Mouse (Mus musculus) midbrain, embryonic 11.5 days (tissue): ENCODE measurements around the gene Trmu. TPM values are rescaled to one million over a fixed set of nuclear protein-coding genes. Genes with fewer than 3 reads are reported as not detected.
"Not testable (repeated sequence)": the region's sequence is repeated elsewhere in the genome, so short reads cannot be mapped to it uniquely, and the experiment has no call there.

Experiments used
- ATAC-seq: fragments of 200-750 bp; cut with Nextera tagmentation; 2 replicates; pipeline ENCODE4 v1.8.0; 2017; ENCODE audit warnings: moderate TSS enrichment, moderate library complexity; ENCODE audit not compliant: low FRiP score
- DNase-seq: peaks from one replicate; pipeline ENCODE4 v3.0.0; 2015; ENCODE audit warnings: low spot score; ENCODE audit errors: missing footprints
- H3K27ac ChIP-seq: fragments of 300-500 bp; sonication (generic); 2 replicates; pipeline ENCODE4 v1.5.1; 2014; ENCODE audit warnings: low read depth, low read length
- H3K27me3 ChIP-seq: fragments of 300-500 bp; sonication (generic); 2 replicates; pipeline ENCODE4 v1.6.1; 2014; ENCODE audit warnings: mild to moderate bottlenecking, low read length, moderate library complexity, mixed read lengths; ENCODE audit not compliant: control insufficient read depth, insufficient read depth
- H3K36me3 ChIP-seq: fragments of 300-500 bp; sonication (generic); 2 replicates; pipeline ENCODE4 v1.6.1; 2014; ENCODE audit warnings: mild to moderate bottlenecking, low read length, moderate library complexity, mixed read lengths; ENCODE audit not compliant: control insufficient read depth, insufficient read depth
- H3K4me1 ChIP-seq: fragments of 300-500 bp; sonication (generic); 2 replicates; pipeline ENCODE4 v1.6.1; 2014; ENCODE audit warnings: low read length; ENCODE audit not compliant: control insufficient read depth, insufficient read depth
- H3K4me2 ChIP-seq: fragments of 300-500 bp; sonication (generic); 2 replicates; pipeline ENCODE4 v1.6.1; 2014; ENCODE audit warnings: mild to moderate bottlenecking, moderate library complexity
- H3K4me3 ChIP-seq: fragments of 300-500 bp; sonication (generic); 2 replicates; pipeline ENCODE4 v1.5.1; 2014; ENCODE audit warnings: low read depth, low read length
- H3K9ac ChIP-seq: fragments of 300-500 bp; sonication (generic); 2 replicates; pipeline ENCODE4 v1.6.1; 2014; ENCODE audit warnings: low read length
- H3K9me3 ChIP-seq: fragments of 300-500 bp; sonication (generic); 2 replicates; pipeline ENCODE4 v1.6.1; 2016; ENCODE audit warnings: low read length; ENCODE audit not compliant: control insufficient read depth
- WGBS: fragments of 180-500 bp; shearing (Covaris S2); extraction: QIAGEN DNeasy Blood & Tissue Kit; methylation state at CpG from one replicate; pipeline ENCODE4 v1.1.7; 2014; 5-methylcytosine and 5-hydroxymethylcytosine counted together
- polyA plus RNA-seq: library from polyadenylated mRNA; unstranded; fragments of >200 nt; fragmentation: Nextera tagmentation; extraction: Ambion mirVana; gene quantifications from 2 replicates; pipeline ENCODE4 v1.2.1, GENCODE M21; 2014

Trmu gene
- polyA plus RNA-seq, 1 experiment from 2014 or later = 29.9 TPM

DNA sequence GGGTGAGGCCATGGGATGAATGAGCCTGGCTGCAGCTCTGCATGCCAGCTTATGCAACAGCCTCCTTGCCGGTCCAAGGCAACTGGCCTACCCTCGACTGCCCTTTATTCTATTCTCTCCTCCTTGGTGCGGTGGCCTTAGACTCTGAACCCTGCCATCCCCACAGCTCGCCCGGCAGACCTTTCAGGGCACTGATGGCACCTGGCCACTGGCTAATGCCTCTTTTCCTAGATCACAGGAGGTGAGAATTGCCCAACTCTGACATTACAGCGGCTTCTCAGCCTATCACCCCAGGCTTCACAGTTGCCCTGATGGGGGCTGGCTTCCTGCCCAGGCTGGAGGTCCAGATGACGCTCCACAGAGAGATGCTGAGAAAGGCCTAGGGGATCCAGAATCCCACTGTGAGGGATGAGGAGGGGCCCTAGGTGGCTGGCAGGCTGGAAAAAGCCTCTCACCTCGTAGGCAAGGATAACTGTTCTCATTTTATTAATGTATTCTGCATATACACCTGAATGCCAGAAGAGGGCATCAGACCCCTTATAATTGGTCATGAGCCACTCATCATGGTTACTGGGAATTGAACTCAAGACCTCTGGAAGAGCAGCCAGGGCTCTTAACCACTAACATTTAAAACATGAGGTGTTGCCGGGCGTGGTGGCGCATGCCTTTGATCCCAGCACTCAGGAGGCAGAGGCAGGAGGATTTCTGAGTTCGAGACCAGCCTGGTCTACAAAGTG is 27.3 kb upstream of the Trmu start:
- no peak overlapping the region for H3K4me3 ChIP-seq
- WGBS = 81% methylated on average over 12 of the region's 12 CpGs
- H3K4me2 ChIP-seq = no peak overlapping the region
- ATAC-seq (no peak), DNase-seq (no peak)
- no peaks in the 10 kb centered on the region for H3K4me1 ChIP-seq
- no peak overlapping the region for H3K9ac ChIP-seq
- no peaks in the 10 kb centered on the region for H3K27me3 ChIP-seq
- no peaks in the 10 kb centered on the region for H3K9me3 ChIP-seq
- H3K36me3 ChIP-seq = no peaks in the 10 kb centered on the region
- no peak overlapping the region for H3K27ac ChIP-seq

DNA sequence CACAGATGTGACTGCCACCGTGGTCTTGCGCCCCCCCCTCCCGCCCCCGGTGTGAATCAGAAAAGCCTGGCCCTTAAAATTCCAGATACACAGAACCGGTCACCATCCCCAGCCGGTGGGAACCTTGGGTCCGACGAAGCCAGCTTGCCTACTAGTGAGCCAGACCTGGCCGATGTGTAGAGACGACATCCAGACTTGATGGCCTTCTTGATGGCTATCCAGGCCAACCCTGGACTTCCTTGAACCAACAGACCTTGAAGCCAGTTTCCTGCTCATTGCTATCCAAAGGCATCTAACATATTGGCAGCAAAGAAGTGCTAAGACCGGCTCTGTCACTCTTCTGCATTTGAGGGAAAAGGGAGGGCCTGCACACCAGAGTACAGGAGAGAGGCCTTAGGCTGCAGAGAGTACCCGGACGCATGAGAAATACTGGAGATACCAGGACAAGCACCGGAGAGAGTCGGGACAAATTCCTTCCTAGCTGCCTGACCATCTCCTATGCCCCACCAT is 20.1 kb upstream of the Trmu start:
- no peak overlapping the region; the same call in 1 of the 2 replicates for H3K27ac ChIP-seq
- no peak for DNase-seq
- no peaks in the 10 kb centered on the region for H3K9me3 ChIP-seq
- WGBS = 12% methylated on average over 15 of the region's 15 CpGs
- H3K9ac ChIP-seq = peak overlapping the region; percentile 72
- peak overlapping the region; percentile 54 for H3K4me2 ChIP-seq
- peak overlapping the region; percentile 82 for H3K4me3 ChIP-seq
- peaks cover 17% of the 10 kb centered on the region for H3K4me1 ChIP-seq
- no peaks in the 10 kb centered on the region for H3K27me3 ChIP-seq
- peaks cover 7% of the 10 kb centered on the region for H3K36me3 ChIP-seq
- ATAC-seq = 0 out of 2 replicates have a peak, but pooled peaks have one; percentile 28

DNA sequence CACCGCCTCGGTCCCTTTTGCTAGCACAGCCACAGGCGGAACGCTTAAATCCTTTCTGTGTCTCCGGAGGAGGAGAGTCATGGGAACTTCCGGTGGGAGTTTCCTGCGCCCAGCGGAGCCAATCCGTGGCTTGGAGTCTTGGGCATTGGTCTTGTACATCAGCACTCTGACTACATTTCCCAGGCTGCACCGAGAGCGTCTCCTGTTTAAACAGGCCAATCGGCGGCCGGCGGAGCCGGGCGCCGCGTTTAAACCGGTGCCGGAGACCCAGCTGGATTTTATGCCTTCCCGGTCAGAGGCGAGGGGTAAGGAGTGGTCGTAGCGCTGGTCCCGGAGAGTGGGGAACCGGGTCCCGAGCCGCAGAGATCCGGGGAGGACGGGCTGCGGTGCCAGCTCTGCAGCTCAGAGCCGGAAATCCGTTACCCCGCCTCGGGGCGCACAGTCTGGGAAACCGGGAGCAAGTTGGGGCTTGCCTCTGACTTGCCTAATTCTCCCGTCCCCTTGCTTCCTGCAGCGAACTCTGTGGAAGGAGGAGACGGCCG is 19.6 kb upstream of the Trmu start, which contains the start of gene Gtse1:
Gene Gtse1 (plus strand): TSS at position 256 of the 542 bp plus-strand sequence.
- peak within 1 kb of the TSS; percentile 1 for H3K27ac ChIP-seq
- H3K27me3 ChIP-seq = no peaks in the 10 kb centered on the region
- peaks cover 17% of the 10 kb centered on the region for H3K4me1 ChIP-seq
- H3K9ac ChIP-seq = peak within 1 kb of the TSS; percentile 77
- H3K4me3 ChIP-seq = peak within 1 kb of the TSS; percentile 82
- H3K4me2 ChIP-seq = peak within 1 kb of the TSS; percentile 73
- WGBS = under 1% methylated on average over 42 of the region's 42 CpGs
- peaks cover 7% of the 10 kb centered on the region for H3K36me3 ChIP-seq
- H3K9me3 ChIP-seq = no peaks in the 10 kb centered on the region
- ATAC-seq (peak; percentile 98), DNase-seq (peak; percentile 98)

DNA sequence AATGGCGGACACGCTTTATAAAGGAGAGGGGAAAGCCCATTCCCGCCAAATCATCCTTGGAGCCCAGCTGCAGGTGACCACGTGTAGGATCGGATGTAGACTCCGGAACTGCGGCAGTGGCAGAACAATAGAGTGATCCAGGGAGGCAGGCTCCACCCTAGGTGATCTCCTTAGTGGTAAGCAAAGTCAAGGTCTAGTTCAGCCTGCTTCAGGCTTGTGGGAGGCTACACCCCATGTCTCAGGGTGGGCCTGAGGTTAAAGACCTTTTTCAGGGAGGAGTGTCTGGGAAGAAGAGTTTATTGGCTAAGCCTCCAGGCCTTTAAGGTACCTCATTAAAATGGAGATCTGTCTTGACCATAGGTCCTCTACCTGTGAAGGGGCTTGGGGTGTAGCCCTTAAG is 13.2 kb upstream of the Trmu start:
- H3K9ac ChIP-seq, H3K4me3 ChIP-seq, H3K27me3 ChIP-seq, ATAC-seq, H3K4me1 ChIP-seq, DNase-seq, H3K9me3 ChIP-seq, H3K4me2 ChIP-seq, H3K27ac ChIP-seq: not testable (repeated sequence)
- H3K36me3 ChIP-seq = peaks cover 31% of the 10 kb centered on the region
- 91% methylated on average over 7 of the region's 7 CpGs for WGBS

DNA sequence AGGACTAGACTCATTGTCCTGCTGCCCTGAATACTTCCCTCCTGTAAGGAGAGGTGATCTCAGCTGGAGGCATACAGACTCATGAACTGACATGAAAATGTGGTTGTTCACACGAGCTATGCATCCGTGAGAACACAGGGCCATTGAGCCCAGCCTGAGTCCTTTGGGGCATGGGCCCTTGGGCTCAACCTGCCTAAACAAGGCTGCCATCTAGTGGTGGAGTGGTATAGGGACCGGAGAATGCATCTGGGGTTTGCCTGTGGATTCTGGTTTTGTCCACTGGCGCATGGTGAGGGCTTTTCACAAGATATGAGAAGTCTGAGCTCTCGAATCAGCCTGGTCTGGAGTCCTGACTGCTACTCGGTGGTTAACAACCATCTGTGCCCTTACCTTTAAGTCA is 11.4 kb upstream of the Trmu start:
- DNase-seq (peak; percentile 91), ATAC-seq (peak; percentile 24; the same call in 1 of the 2 replicates)
- H3K9me3 ChIP-seq = no peaks in the 10 kb centered on the region
- 70% methylated on average over 6 of the region's 6 CpGs for WGBS
- no peak overlapping the region for H3K9ac ChIP-seq
- H3K4me3 ChIP-seq = no peak overlapping the region
- H3K4me2 ChIP-seq = no peak overlapping the region
- H3K36me3 ChIP-seq = peaks cover 38% of the 10 kb centered on the region
- H3K27ac ChIP-seq = no peak overlapping the region
- no peaks in the 10 kb centered on the region for H3K27me3 ChIP-seq
- H3K4me1 ChIP-seq = no peaks in the 10 kb centered on the region

DNA sequence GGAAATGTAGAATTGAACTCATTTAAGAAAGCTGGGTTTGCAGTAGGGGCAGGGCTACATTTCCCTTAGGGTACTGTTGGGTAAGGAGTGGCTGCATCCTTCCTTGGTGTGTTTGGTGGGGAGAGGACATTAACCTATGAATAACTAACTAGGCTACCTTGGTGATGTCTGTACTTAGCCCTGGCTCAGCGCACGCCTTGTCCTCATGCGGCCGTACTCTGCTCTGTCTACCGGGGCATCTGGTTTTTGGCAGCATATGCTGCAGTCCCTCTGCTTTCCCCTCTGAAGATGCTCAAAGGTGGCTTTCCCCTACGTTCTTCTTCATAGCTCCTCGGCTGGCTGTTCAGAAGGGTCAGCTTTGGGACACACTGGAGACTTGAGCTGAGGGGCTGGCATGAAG is 1.8 kb upstream of the Trmu start:
- ATAC-seq = no peak
- 91% methylated on average over 7 of the region's 7 CpGs for WGBS
- peaks cover 22% of the 10 kb centered on the region for H3K36me3 ChIP-seq

DNA sequence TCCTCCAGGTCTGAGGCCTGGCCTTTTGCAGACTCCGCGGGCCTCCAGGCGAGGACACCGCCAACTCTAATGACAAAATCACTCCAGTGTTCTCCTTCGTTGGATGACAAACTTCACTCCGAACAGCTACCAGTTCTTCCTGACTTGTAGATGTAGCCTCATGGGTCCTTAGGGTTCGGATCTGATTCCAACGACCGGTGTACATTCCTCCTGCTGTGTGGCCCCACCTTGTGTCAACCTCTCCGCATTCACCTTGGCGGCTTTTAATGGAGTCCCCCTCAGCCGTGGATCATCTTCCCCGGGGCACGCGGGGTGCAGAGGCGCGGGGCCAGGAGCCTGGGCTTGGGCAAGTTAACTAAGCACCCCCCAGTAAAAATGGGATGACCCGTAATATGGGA is 385 bp downstream of the Trmu start:
- DNase-seq (no peak), ATAC-seq (peak; percentile 39)
- peaks cover 7% of the 10 kb centered on the region; the same call in 1 of the 2 replicates for H3K4me1 ChIP-seq
- peak overlapping the region; percentile 62 for H3K4me3 ChIP-seq
- H3K36me3 ChIP-seq = peaks cover 21% of the 10 kb centered on the region
- H3K4me2 ChIP-seq = peak overlapping the region; percentile 77
- WGBS = 2% methylated on average over 18 of the region's 18 CpGs
- H3K9ac ChIP-seq = peak overlapping the region; percentile 84
- peak overlapping the region; percentile 17; the same call in 1 of the 2 replicates for H3K27ac ChIP-seq
- H3K27me3 ChIP-seq = no peaks in the 10 kb centered on the region
- no peaks in the 10 kb centered on the region for H3K9me3 ChIP-seq

More for the DNA sequence above, 1.8 kb upstream of the Trmu start:
- H3K27me3 ChIP-seq = no peaks in the 10 kb centered on the region
- H3K9ac ChIP-seq = no peak overlapping the region
- H3K9me3 ChIP-seq = no peaks in the 10 kb centered on the region
- H3K4me3 ChIP-seq = no peak overlapping the region
- H3K27ac ChIP-seq = no peak overlapping the region
- peaks cover 7% of the 10 kb centered on the region; the same call in 1 of the 2 replicates for H3K4me1 ChIP-seq
- no peak for DNase-seq
- H3K4me2 ChIP-seq = no peak overlapping the region

DNA sequence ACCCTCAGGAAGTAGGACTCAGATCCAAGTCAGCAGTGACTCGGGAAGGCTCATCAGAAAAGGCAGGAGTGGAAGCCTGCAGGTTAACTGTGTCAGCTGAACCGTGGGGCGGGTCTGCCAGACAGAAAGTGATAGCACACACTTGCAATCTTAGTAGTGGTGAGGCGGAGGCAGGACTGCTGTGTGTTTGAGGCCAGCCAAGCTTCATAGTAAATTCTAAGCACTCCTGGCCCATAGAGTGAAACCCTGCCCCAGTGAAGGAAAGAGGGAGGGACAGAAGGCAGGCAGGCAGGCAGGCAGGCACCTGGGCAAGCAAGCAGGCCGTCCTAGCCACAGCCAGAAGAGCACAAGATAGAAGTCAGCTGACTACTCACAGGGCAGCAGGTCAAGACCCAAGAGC is 6.5 kb downstream of the Trmu start:
- ATAC-seq = no peak
- H3K9me3 ChIP-seq = no peaks in the 10 kb centered on the region
- peaks cover 15% of the 10 kb centered on the region for H3K36me3 ChIP-seq
- no peaks in the 10 kb centered on the region for H3K4me1 ChIP-seq
- H3K4me2 ChIP-seq = no peak overlapping the region
- no peaks in the 10 kb centered on the region for H3K27me3 ChIP-seq
- H3K27ac ChIP-seq = no peak overlapping the region
- WGBS = 86% methylated on average over 5 of the region's 5 CpGs
- no peak overlapping the region for H3K4me3 ChIP-seq
- H3K9ac ChIP-seq = no peak overlapping the region
- no peak for DNase-seq

DNA sequence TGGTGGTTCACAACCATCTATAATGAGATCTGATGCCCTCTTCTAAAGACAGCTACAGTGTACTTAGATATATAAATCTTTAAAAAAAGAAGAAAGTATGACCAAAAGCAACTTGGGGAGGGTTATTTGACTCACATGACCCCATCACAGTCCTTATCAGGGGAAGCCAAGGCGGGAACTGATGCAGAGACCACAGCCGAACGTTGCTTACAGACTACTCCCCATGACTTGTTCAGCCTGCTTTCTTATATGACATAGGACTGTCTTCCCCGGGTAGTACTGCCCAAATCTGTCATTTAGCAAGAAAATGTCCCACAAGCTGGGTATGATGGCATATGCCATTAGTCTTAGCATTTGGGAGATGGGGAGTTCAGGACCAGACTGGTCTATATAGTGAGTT is 10.1 kb downstream of the Trmu start:
- Histone ChIP-seq H3K9me3 (no peaks in the 10 kb centered on the region), H3K4me1 (no peaks in the 10 kb centered on the region), H3K36me3 (peaks cover 19% of the 10 kb centered on the region), H3K4me2 (no peak overlapping the region), H3K27ac (no peak overlapping the region), H3K4me3 (no peak overlapping the region), H3K9ac (no peak overlapping the region), H3K27me3 (no peaks in the 10 kb centered on the region)
- no peak for ATAC-seq
- WGBS = 87% methylated on average over 4 of the region's 4 CpGs
- no peak for DNase-seq
